Mouse (Mus musculus) stomach, postnatal 0 days (tissue): Measurements from ENCODE around the gene Aars.

Source experiments
- CTCF ChIP-seq: IDR thresholded peaks from 2 replicates; pipeline ENCODE4 v1.5.1; 2016; ENCODE audit warnings: antibody characterized with exemption, low read depth, mild to moderate bottlenecking, moderate library complexity
- EP300 ChIP-seq: optimal IDR thresholded peaks from 2 replicates; pipeline ENCODE3; 2016; ENCODE audit warnings: antibody characterized with exemption

DNA sequence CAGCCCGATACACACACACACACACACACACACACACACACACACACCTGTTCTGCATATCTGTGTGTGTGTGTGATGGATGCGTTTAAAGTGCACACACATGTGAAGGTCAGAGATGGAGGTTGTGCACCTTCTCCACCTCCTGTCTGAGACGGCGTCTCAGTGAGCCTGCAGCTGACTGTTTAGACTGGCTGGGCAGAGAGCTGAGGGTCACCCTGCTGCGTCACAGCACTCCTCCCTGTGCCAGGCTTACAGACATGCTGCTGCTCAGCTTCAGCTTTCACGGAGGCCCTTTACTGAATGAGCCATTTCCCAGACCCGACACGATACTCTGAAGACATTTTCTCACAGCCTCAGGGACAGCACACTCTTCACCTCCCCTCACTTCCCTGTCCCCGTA, 42.9 kb upstream of the Aars start:
- TF ChIP-seq CTCF (no peak), EP300 (no peak)
